Mouse (Mus musculus): ENCODE measurements around the gene Hjurp.

DNA sequence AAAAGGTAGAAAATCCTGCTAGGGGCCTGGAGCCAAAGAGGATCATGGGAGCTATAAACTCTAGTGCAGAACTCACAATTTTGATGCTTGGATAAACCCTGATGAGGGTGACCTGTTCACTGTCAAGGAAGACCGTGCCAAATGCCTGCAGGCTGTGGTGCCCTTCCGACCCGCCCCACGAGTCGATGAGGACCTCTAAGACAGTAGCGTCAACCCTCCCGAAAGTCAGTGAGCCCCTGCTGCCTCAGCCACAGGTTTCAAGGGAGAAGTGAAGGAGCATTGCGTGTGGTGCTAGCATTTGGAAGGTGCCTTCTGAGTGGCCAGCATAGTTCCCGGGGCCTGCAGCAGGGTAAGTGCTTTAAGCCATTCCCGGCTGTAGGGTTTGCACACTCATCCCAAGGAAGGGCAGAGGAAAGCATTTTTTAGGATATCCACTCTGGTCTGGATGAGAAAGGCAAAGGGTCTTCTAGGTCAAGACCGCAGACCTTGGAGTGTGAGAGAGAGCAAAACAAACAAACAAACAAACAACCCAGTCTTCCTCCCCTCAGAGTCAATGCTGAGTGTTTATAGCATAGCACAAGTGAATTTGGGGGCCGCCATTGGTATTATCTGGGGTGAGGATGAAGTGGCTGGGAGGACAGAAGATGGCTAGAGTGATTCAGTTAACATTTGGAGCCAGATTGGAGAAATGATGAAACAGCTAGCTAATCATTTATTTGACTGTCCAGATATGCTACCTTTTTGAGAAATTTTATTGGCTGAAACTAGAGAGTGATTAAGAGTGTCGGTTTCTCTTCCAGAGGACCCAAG is 9.7 kb upstream of the Hjurp start:
- no peak for TF ChIP-seq CTCF (IDR thresholded peaks at IDR 0.05)
- no peak for TF ChIP-seq EP300 (IDR thresholded peaks at IDR 0.05)
